Mouse (Mus musculus): ENCODE results near the gene Krtap19-3. TPM values are rescaled to one million over a fixed set of nuclear protein-coding genes. Genes with fewer than 3 reads are reported as not detected.

The Krtap19-3 gene
- polyA plus RNA-seq (2012; ENCODE audit: insufficient read depth, insufficient read length, missing spikeins), result not detected in 2 replicates

DNA sequence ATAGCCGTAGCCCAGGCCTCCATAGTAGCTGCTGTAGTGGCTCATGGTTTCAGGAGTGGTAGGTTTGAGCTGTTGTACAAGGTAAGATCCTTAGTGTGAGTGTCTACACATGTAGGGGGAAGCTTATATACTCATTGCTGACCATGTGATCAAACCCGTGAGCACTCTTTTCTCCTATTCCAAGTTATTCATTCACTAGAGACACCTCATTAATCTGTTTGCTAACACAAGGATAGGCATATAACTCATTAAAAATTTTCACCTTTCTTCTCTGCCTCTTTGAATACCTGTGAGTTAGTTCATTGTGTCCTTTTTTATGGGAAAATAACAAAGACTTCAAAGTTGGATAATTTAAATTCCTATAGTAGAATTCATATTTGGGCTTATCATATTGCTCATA lies at the start of gene Krtap19-3:
Gene Krtap19-3 (minus strand): TSS at position 101 of the 400 bp plus-strand sequence.
- no peak within 1 kb of the TSS for H3K4me3 ChIP-seq (ENCODE audit: insufficient read depth, low read length)
- TF ChIP-seq CTCF (IDR thresholded peaks at IDR 0.05; ENCODE audit: low read depth, low read length) (no peak), POLR2A (IDR thresholded peaks at IDR 0.05; ENCODE audit: borderline replicate concordance, low read depth, low read length) (no peak)
- H3K27ac ChIP-seq (ENCODE audit: insufficient read depth, low read depth, low read length), result no peak within 1 kb of the TSS
- H3K4me1 ChIP-seq (ENCODE audit: control insufficient read depth, insufficient read depth, low read length), result no peaks in the 10 kb centered on the region

DNA sequence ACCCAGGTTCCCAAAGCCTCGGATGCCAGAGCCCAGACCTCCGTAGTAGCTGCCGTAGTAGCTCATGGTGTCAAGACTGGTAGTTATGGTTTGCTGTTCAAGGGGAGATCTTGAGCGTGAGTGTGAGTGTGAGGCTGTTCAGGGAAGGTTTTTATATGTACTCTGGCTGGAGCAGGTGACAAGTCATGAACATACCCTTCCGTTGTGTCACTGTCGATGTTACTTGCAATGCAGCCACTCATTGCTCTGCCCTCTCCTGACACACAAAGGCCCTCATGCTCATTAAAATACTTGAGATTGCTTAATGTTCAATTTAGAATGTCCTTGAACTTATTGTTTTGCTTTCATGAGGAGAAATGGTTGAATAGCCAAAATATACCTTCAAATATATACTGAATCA lies 18.5 kb upstream of the Krtap19-3 start, which contains the start of gene Krtap19-5:
Gene Krtap19-5 (minus strand): TSS at position 101 of the 400 bp plus-strand sequence.
- TF ChIP-seq CTCF (IDR thresholded peaks at IDR 0.05; ENCODE audit: low read depth, low read length) (no peak), POLR2A (IDR thresholded peaks at IDR 0.05; ENCODE audit: borderline replicate concordance, low read depth, low read length) (no peak)

DNA sequence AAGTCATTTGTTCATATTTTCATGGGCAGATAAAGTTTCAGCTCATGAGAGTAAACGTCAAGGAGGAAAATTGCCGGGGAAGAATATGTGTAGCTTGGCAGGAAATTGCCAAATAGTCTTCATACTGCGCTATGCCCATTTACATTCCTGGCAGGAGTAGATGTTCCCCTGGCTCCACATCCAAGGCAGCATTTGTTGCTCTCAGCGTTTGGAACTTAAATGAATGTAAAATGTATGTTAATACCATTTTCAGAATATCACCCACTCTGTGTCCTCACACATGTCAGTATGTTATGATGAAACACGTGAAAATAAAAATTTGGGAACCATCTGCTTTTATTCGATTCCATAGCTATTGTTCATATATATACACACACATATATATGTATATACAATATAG lies 9.0 kb upstream of the Krtap19-3 start:
- TF ChIP-seq POLR2A (IDR thresholded peaks at IDR 0.05; ENCODE audit: borderline replicate concordance, low read depth, low read length) (no peak), CTCF (IDR thresholded peaks at IDR 0.05; ENCODE audit: low read depth, low read length) (no peak)

More for the DNA sequence above, 18.5 kb upstream of the Krtap19-3 start, which contains the start of gene Krtap19-5:
- Histone ChIP-seq H3K4me1 (ENCODE audit: control insufficient read depth, insufficient read depth, low read length) (no peaks in the 10 kb centered on the region), H3K4me3 (ENCODE audit: insufficient read depth, low read length) (no peak within 1 kb of the TSS), H3K27ac (ENCODE audit: insufficient read depth, low read depth, low read length) (no peak within 1 kb of the TSS)

DNA sequence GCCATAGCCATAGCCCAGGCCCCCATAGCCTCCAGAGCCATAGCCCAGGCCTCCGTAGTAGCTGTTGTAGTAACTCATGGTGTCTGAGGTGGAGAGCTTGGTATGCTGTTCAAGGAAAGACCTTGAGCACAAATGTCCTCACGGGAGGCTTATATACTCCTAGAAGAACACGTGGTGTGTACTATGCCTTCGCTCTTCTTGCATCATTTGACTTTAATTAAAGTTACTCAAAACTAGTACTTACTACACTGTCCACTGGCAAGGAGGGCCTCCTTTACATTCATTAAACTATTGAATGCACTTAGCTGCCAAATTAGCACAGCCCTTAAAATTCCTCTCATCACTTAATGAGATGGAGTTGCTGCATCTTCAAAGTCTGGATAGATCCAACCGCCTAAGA lies 7.2 kb upstream of the Krtap19-3 start, which contains the start of gene Krtap19-4:
Gene Krtap19-4 (minus strand): TSS at position 101 of the 400 bp plus-strand sequence.
- H3K4me1 ChIP-seq (ENCODE audit: control insufficient read depth, insufficient read depth, low read length), result no peaks in the 10 kb centered on the region
- no peak within 1 kb of the TSS for H3K27ac ChIP-seq (ENCODE audit: insufficient read depth, low read depth, low read length)
- no peak within 1 kb of the TSS for H3K4me3 ChIP-seq (ENCODE audit: insufficient read depth, low read length)
- no peak for TF ChIP-seq CTCF (IDR thresholded peaks at IDR 0.05; ENCODE audit: low read depth, low read length)
- TF ChIP-seq POLR2A (IDR thresholded peaks at IDR 0.05; ENCODE audit: borderline replicate concordance, low read depth, low read length), result no peak

More for the DNA sequence above, 9.0 kb upstream of the Krtap19-3 start:
- Histone ChIP-seq H3K4me3 (ENCODE audit: insufficient read depth, low read length) (no peak overlapping the region), H3K4me1 (ENCODE audit: control insufficient read depth, insufficient read depth, low read length) (no peaks in the 10 kb centered on the region), H3K27ac (ENCODE audit: insufficient read depth, low read depth, low read length) (no peak overlapping the region)

DNA sequence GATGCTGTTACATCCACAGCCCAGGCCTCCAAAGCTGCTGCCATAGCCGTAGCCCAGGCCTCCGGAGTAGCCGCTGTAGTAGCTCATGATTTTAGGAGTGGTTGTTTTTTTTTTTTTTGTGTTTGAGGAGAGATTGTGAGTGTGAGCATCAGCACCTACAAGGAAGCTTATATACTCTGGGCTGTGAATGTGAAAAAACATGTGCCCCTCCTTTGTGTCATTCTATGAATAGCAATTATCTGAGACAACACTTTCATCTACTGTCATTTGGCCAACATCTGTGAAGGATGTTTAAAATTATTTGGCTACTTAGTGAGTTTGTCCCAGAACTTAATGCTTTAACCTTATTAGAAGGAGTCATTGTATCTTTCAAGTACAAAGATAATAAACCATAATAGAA lies 3.7 kb downstream of the Krtap19-3 start, which contains the start of gene Krtap19-2:
Gene Krtap19-2 (minus strand): TSS at position 101 of the 400 bp plus-strand sequence.
- no peak within 1 kb of the TSS for H3K27ac ChIP-seq (ENCODE audit: insufficient read depth, low read depth, low read length)
- TF ChIP-seq POLR2A (IDR thresholded peaks at IDR 0.05; ENCODE audit: borderline replicate concordance, low read depth, low read length), result no peak
- no peak for TF ChIP-seq CTCF (IDR thresholded peaks at IDR 0.05; ENCODE audit: low read depth, low read length)
- no peak within 1 kb of the TSS for H3K4me3 ChIP-seq (ENCODE audit: insufficient read depth, low read length)
- no peaks in the 10 kb centered on the region for H3K4me1 ChIP-seq (ENCODE audit: control insufficient read depth, insufficient read depth, low read length)

DNA sequence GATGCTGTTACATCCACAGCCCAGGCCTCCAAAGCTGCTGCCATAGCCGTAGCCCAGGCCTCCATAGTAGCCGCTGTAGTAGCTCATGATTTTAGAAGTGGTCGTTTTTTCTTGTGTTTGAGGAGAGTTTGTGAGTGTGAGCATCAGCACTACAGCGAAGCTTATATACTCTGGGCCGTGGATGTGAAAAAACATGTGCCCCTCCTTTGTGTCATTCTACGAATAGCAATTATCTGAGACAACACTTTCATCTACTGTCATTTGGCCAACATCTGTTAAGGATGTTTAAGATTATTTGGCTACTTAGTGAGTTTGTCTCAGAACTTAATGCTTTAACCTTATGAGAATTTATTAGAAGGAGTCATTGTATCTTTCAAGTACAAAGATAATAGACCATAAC lies 8.5 kb downstream of the Krtap19-3 start, which contains the start of gene Krtap19-1:
Gene Krtap19-1 (minus strand): TSS at position 101 of the 400 bp plus-strand sequence.
- Histone ChIP-seq H3K4me1 (ENCODE audit: control insufficient read depth, insufficient read depth, low read length) (no peaks in the 10 kb centered on the region), H3K27ac (ENCODE audit: insufficient read depth, low read depth, low read length) (no peak within 1 kb of the TSS), H3K4me3 (ENCODE audit: insufficient read depth, low read length) (no peak within 1 kb of the TSS)
- no peak for TF ChIP-seq CTCF (IDR thresholded peaks at IDR 0.05; ENCODE audit: low read depth, low read length)
- TF ChIP-seq POLR2A (IDR thresholded peaks at IDR 0.05; ENCODE audit: borderline replicate concordance, low read depth, low read length), result no peak

DNA sequence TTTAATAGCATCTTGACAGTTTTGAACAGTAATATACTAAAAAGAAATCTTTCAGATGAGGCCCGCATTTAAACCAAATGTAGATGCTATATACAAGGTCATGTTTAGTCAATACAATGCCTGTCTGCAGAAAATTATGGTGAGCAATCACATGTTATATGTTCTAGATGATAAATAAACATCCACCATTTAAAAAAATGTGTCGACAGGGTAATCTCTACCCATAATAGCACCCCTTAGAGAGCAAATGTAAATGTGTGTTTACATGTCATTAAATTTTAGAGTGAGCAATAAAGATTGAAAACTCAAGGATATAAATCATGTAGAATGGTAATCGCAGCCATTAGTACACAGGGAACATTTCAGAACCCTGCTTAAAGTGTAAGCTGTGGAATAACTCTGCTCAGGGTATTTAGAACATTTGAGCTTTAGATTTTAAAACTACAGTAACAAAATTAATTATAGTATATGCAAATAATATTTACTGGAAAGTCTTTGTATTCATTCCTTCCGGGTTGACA lies 12.9 kb downstream of the Krtap19-3 start:
- Histone ChIP-seq H3K4me3 (ENCODE audit: insufficient read depth, low read length) (no peak overlapping the region), H3K4me1 (ENCODE audit: control insufficient read depth, insufficient read depth, low read length) (no peaks in the 10 kb centered on the region), H3K27ac (ENCODE audit: insufficient read depth, low read depth, low read length) (no peak overlapping the region)
- TF ChIP-seq CTCF (IDR thresholded peaks at IDR 0.05; ENCODE audit: low read depth, low read length) (no peak), POLR2A (IDR thresholded peaks at IDR 0.05; ENCODE audit: borderline replicate concordance, low read depth, low read length) (no peak)

DNA sequence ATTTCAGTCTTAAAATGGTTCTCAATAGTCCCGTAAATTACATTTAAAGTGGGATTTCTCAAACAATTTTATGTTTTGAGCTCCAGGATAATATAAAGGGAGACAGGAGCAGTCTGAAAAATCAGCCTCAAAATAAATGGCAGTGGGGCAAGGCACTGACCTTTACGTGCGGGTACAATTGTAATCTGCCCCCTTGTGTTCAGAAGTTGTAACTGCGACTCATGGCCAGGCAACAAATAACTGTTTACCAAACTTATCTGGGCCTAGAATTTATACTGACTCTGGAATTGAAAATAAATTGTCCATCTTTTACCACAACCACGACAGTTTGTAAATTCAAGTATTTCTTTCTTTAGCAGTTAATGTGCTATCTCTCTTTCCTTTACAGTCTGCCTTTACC lies 26.4 kb downstream of the Krtap19-3 start:
- Histone ChIP-seq H3K27ac (ENCODE audit: insufficient read depth, low read depth, low read length) (no peak overlapping the region), H3K4me1 (ENCODE audit: control insufficient read depth, insufficient read depth, low read length) (no peaks in the 10 kb centered on the region), H3K4me3 (ENCODE audit: insufficient read depth, low read length) (no peak overlapping the region)
- no peak for TF ChIP-seq POLR2A (IDR thresholded peaks at IDR 0.05; ENCODE audit: borderline replicate concordance, low read depth, low read length)
- TF ChIP-seq CTCF (IDR thresholded peaks at IDR 0.05; ENCODE audit: low read depth, low read length), result no peak

DNA sequence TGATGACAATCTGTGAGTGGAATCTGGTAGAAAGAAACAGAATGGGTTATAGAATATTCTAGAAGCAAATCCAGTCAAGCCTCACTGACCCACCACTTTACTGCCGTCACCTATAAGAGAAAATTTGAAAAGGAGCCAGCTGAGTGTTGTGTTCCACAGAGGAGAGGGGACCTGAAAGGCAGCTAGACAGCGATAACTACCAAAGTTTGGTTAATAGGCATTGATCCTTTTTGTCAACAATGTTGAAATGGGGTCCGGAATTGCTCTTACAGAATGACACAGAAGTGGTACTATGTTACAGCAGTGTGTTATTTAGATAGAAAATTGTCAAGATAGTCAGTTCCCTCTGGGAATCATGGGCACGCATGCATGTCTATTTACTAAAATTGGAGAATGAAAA lies 29.3 kb downstream of the Krtap19-3 start:
- TF ChIP-seq CTCF (IDR thresholded peaks at IDR 0.05; ENCODE audit: low read depth, low read length), result no peak
- no peak for TF ChIP-seq POLR2A (IDR thresholded peaks at IDR 0.05; ENCODE audit: borderline replicate concordance, low read depth, low read length)
- Histone ChIP-seq H3K4me3 (ENCODE audit: insufficient read depth, low read length) (no peak overlapping the region), H3K27ac (ENCODE audit: insufficient read depth, low read depth, low read length) (no peak overlapping the region), H3K4me1 (ENCODE audit: control insufficient read depth, insufficient read depth, low read length) (no peaks in the 10 kb centered on the region)

DNA sequence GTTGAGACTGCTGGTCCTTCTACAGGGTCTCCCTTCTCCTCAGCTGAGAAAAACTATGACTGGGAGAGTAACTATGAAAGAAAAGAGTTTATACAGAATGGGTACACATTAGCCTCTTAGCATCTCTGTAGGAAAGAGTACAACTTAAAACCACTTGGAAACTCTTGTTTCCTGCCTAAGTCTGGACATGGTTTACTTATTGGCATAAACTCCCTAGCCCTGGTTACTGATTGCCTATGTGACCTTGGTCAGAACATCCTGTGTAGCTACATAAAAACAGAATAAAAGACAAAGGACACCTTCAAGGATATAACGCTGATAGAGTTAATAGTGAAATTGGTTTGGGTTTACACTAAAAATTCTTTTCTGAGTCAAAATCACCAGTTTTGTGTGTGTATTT lies 30.5 kb downstream of the Krtap19-3 start:
- no peak for TF ChIP-seq CTCF (IDR thresholded peaks at IDR 0.05; ENCODE audit: low read depth, low read length)
- TF ChIP-seq POLR2A (IDR thresholded peaks at IDR 0.05; ENCODE audit: borderline replicate concordance, low read depth, low read length), result no peak
- no peak overlapping the region for H3K27ac ChIP-seq (ENCODE audit: insufficient read depth, low read depth, low read length)
- H3K4me1 ChIP-seq (ENCODE audit: control insufficient read depth, insufficient read depth, low read length), result no peaks in the 10 kb centered on the region
- H3K4me3 ChIP-seq (ENCODE audit: insufficient read depth, low read length), result no peak overlapping the region

Other genes starting within 250 kb of the Krtap19-3 start
- gene Krtap26-1, start 230.2 kb downstream of the Krtap19-3 start, polyA plus RNA-seq (2012; ENCODE audit: insufficient read depth, insufficient read length, missing spikeins), result not detected in 2 replicates
- gene Krtap27-1, start 206.4 kb downstream of the Krtap19-3 start, polyA plus RNA-seq (2012; ENCODE audit: insufficient read depth, insufficient read length, missing spikeins), result not detected in 2 replicates
- gene 2310061N02Rik, start 170.1 kb downstream of the Krtap19-3 start, polyA plus RNA-seq (2012; ENCODE audit: insufficient read depth, insufficient read length, missing spikeins), result not detected in 2 replicates
- not detected in 2 replicates for gene Krtap13-1, start 149.2 kb downstream of the Krtap19-3 start, polyA plus RNA-seq (2012; ENCODE audit: insufficient read depth, insufficient read length, missing spikeins)
- gene Krtap13, start 126.4 kb downstream of the Krtap19-3 start, polyA plus RNA-seq (2012; ENCODE audit: insufficient read depth, insufficient read length, missing spikeins), result not detected in 2 replicates
- gene 2310034C09Rik, start 119.2 kb downstream of the Krtap19-3 start, polyA plus RNA-seq (2012; ENCODE audit: insufficient read depth, insufficient read length, missing spikeins), result not detected in 2 replicates
- not detected in 2 replicates for gene 2310057N15Rik, start 103.8 kb downstream of the Krtap19-3 start, polyA plus RNA-seq (2012; ENCODE audit: insufficient read depth, insufficient read length, missing spikeins)
- not detected in 2 replicates for gene Gm5965, start 100.1 kb downstream of the Krtap19-3 start, polyA plus RNA-seq (2012; ENCODE audit: insufficient read depth, insufficient read length, missing spikeins)
- not detected in 2 replicates for gene Gm20741, start 65.8 kb downstream of the Krtap19-3 start, polyA plus RNA-seq (2012; ENCODE audit: insufficient read depth, insufficient read length, missing spikeins)
- not detected in 2 replicates for gene Krtap15, start 57.8 kb downstream of the Krtap19-3 start, polyA plus RNA-seq (2012; ENCODE audit: insufficient read depth, insufficient read length, missing spikeins)
- not detected in 2 replicates for gene Krtap14, start 51.9 kb downstream of the Krtap19-3 start, polyA plus RNA-seq (2012; ENCODE audit: insufficient read depth, insufficient read length, missing spikeins)
- gene Krtap19-1, start 8.6 kb downstream of the Krtap19-3 start, polyA plus RNA-seq (2012; ENCODE audit: insufficient read depth, insufficient read length, missing spikeins), result not detected in 2 replicates
- gene Krtap19-2, start 3.8 kb downstream of the Krtap19-3 start, polyA plus RNA-seq (2012; ENCODE audit: insufficient read depth, insufficient read length, missing spikeins), result not detected in 2 replicates
- not detected in 2 replicates for gene Krtap19-4, start 7.1 kb upstream of the Krtap19-3 start, polyA plus RNA-seq (2012; ENCODE audit: insufficient read depth, insufficient read length, missing spikeins)
- not detected in 2 replicates for gene Krtap19-5, start 18.4 kb upstream of the Krtap19-3 start, polyA plus RNA-seq (2012; ENCODE audit: insufficient read depth, insufficient read length, missing spikeins)
- not detected in 2 replicates for gene Krtap19-9b, start 54.2 kb upstream of the Krtap19-3 start, polyA plus RNA-seq (2012; ENCODE audit: insufficient read depth, insufficient read length, missing spikeins)
- not detected in 2 replicates for gene Krtap16-3, start 84.8 kb upstream of the Krtap19-3 start, polyA plus RNA-seq (2012; ENCODE audit: insufficient read depth, insufficient read length, missing spikeins)
- not detected in 2 replicates for gene Krtap22-2, start 132.7 kb upstream of the Krtap19-3 start, polyA plus RNA-seq (2012; ENCODE audit: insufficient read depth, insufficient read length, missing spikeins)
- gene Gm10229, start 137.2 kb upstream of the Krtap19-3 start, polyA plus RNA-seq (2012; ENCODE audit: insufficient read depth, insufficient read length, missing spikeins), result not detected in 2 replicates
- gene Krtap6-1, start 153.7 kb upstream of the Krtap19-3 start, polyA plus RNA-seq (2012; ENCODE audit: insufficient read depth, insufficient read length, missing spikeins), result not detected in 2 replicates
- not detected in 2 replicates for gene Gm10228, start 163.4 kb upstream of the Krtap19-3 start, polyA plus RNA-seq (2012; ENCODE audit: insufficient read depth, insufficient read length, missing spikeins)
- not detected in 2 replicates for gene Krtap6-5, start 169.8 kb upstream of the Krtap19-3 start, polyA plus RNA-seq (2012; ENCODE audit: insufficient read depth, insufficient read length, missing spikeins)
- gene 1110025L11Rik, start 186.0 kb upstream of the Krtap19-3 start, polyA plus RNA-seq (2012; ENCODE audit: insufficient read depth, insufficient read length, missing spikeins), result not detected in 2 replicates
- not detected in 2 replicates for gene Krtap6-3, start 206.0 kb upstream of the Krtap19-3 start, polyA plus RNA-seq (2012; ENCODE audit: insufficient read depth, insufficient read length, missing spikeins)

Measured in bone marrow macrophage, adult 2 months (primary cell).